Mouse (Mus musculus): ENCODE data around the gene Gfm2. TPM values are rescaled to one million over a fixed set of nuclear protein-coding genes. Genes with fewer than 3 reads are reported as not detected.

The Gfm2 gene
- polyA plus RNA-seq, 1 experiment from 2014 or later: 33.5 TPM

GRCm38 (mm10) chr13:97205052-97205701, 67.4 kb downstream of the Gfm2 start:
- H3K4me1 ChIP-seq (ENCODE audit: insufficient read depth, low read length): peaks cover 4% of the 10 kb centered on the region; the same call in 1 of the 2 replicates
- peak overlapping the region; percentile 31 for H3K27ac ChIP-seq (ENCODE audit: low read length)
- peak overlapping the region; percentile 55 for H3K4me2 ChIP-seq (replicated peaks; ENCODE audit: low read depth, low read length)
- 8% methylated on average over 18 of the region's 18 CpGs for WGBS
- no peaks in the 10 kb centered on the region for H3K9me3 ChIP-seq (ENCODE audit: low read length)
- H3K27me3 ChIP-seq (ENCODE audit: insufficient read depth, low read length): no peaks in the 10 kb centered on the region
- no peaks in the 10 kb centered on the region for H3K36me3 ChIP-seq (ENCODE audit: insufficient read depth, low read length)
- peak overlapping the region; percentile 17 for H3K9ac ChIP-seq (replicated peaks; ENCODE audit: low read length)
- ATAC-seq (ENCODE audit: low FRiP score, low TSS enrichment): peak; percentile 86
- peak overlapping the region; percentile 35 for H3K4me3 ChIP-seq (ENCODE audit: low read length)

- ATAC-seq (ENCODE audit: low FRiP score, low TSS enrichment): no peak
- no peak overlapping the region for H3K27ac ChIP-seq (ENCODE audit: low read length)
Measured at GRCm38 (mm10) chr13:97206046-97206445, 68.3 kb downstream of the Gfm2 start.

GRCm38 (mm10) chr13:97207472-97208111, 69.9 kb downstream of the Gfm2 start:
- no peak for ATAC-seq (ENCODE audit: low FRiP score, low TSS enrichment)
- Histone ChIP-seq H3K9ac (replicated peaks; ENCODE audit: low read length) (no peak overlapping the region), H3K27me3 (ENCODE audit: insufficient read depth, low read length) (no peaks in the 10 kb centered on the region), H3K4me2 (replicated peaks; ENCODE audit: low read depth, low read length) (no peak overlapping the region), H3K4me3 (ENCODE audit: low read length) (no peak overlapping the region), H3K36me3 (ENCODE audit: insufficient read depth, low read length) (no peaks in the 10 kb centered on the region), H3K27ac (ENCODE audit: low read length) (no peak overlapping the region), H3K9me3 (ENCODE audit: low read length) (no peaks in the 10 kb centered on the region), H3K4me1 (ENCODE audit: insufficient read depth, low read length) (peaks cover 4% of the 10 kb centered on the region; the same call in 1 of the 2 replicates)
- 73% methylated on average over 7 of the region's 7 CpGs for WGBS

More at GRCm38 (mm10) chr13:97206046-97206445, 68.3 kb downstream of the Gfm2 start:
- Histone ChIP-seq H3K9me3 (ENCODE audit: low read length) (no peaks in the 10 kb centered on the region), H3K36me3 (ENCODE audit: insufficient read depth, low read length) (no peaks in the 10 kb centered on the region), H3K9ac (replicated peaks; ENCODE audit: low read length) (no peak overlapping the region), H3K4me3 (ENCODE audit: low read length) (no peak overlapping the region), H3K4me2 (replicated peaks; ENCODE audit: low read depth, low read length) (no peak overlapping the region), H3K4me1 (ENCODE audit: insufficient read depth, low read length) (peaks cover 4% of the 10 kb centered on the region; the same call in 1 of the 2 replicates), H3K27me3 (ENCODE audit: insufficient read depth, low read length) (no peaks in the 10 kb centered on the region)
- 90% methylated on average over 2 of the region's 2 CpGs for WGBS

- Histone ChIP-seq H3K4me3 (ENCODE audit: low read length) (no peak overlapping the region), H3K27me3 (ENCODE audit: insufficient read depth, low read length) (no peaks in the 10 kb centered on the region), H3K4me1 (ENCODE audit: insufficient read depth, low read length) (peaks cover 4% of the 10 kb centered on the region; the same call in 1 of the 2 replicates), H3K9ac (replicated peaks; ENCODE audit: low read length) (no peak overlapping the region), H3K9me3 (ENCODE audit: low read length) (no peaks in the 10 kb centered on the region), H3K36me3 (ENCODE audit: insufficient read depth, low read length) (no peaks in the 10 kb centered on the region), H3K4me2 (replicated peaks; ENCODE audit: low read depth, low read length) (no peak overlapping the region), H3K27ac (ENCODE audit: low read length) (no peak overlapping the region)
- ATAC-seq (ENCODE audit: low FRiP score, low TSS enrichment): no peak
- 55% methylated on average over 7 of the region's 7 CpGs for WGBS
Measured at GRCm38 (mm10) chr13:97208112-97208478, 70.4 kb downstream of the Gfm2 start.

- peaks cover 4% of the 10 kb centered on the region; the same call in 1 of the 2 replicates for H3K4me1 ChIP-seq (ENCODE audit: insufficient read depth, low read length)
- H3K4me3 ChIP-seq (ENCODE audit: low read length): no peak overlapping the region
- H3K27me3 ChIP-seq (ENCODE audit: insufficient read depth, low read length): no peaks in the 10 kb centered on the region
- WGBS: 66% methylated on average over 3 of the region's 3 CpGs
- H3K36me3 ChIP-seq (ENCODE audit: insufficient read depth, low read length): no peaks in the 10 kb centered on the region
- H3K9me3 ChIP-seq (ENCODE audit: low read length): no peaks in the 10 kb centered on the region
- no peak overlapping the region for H3K27ac ChIP-seq (ENCODE audit: low read length)
- no peak for ATAC-seq (ENCODE audit: low FRiP score, low TSS enrichment)
- no peak overlapping the region for H3K9ac ChIP-seq (replicated peaks; ENCODE audit: low read length)
- no peak overlapping the region for H3K4me2 ChIP-seq (replicated peaks; ENCODE audit: low read depth, low read length)
Measured at GRCm38 (mm10) chr13:97208500-97209010, 70.8 kb downstream of the Gfm2 start.

GRCm38 (mm10) chr13:97214583-97215268, 77.0 kb downstream of the Gfm2 start:
- no peaks in the 10 kb centered on the region for H3K4me1 ChIP-seq (ENCODE audit: insufficient read depth, low read length)
- no peaks in the 10 kb centered on the region for H3K9me3 ChIP-seq (ENCODE audit: low read length)
- H3K27ac ChIP-seq (ENCODE audit: low read length): no peak overlapping the region
- no peak for ATAC-seq (ENCODE audit: low FRiP score, low TSS enrichment)
- H3K36me3 ChIP-seq (ENCODE audit: insufficient read depth, low read length): no peaks in the 10 kb centered on the region
- 60% methylated on average over 3 of the region's 3 CpGs for WGBS
- H3K4me3 ChIP-seq (ENCODE audit: low read length): no peak overlapping the region
- no peak overlapping the region for H3K4me2 ChIP-seq (replicated peaks; ENCODE audit: low read depth, low read length)
- no peaks in the 10 kb centered on the region for H3K27me3 ChIP-seq (ENCODE audit: insufficient read depth, low read length)
- H3K9ac ChIP-seq (replicated peaks; ENCODE audit: low read length): no peak overlapping the region

GRCm38 (mm10) chr13:97215563-97215962, 77.8 kb downstream of the Gfm2 start:
- Histone ChIP-seq H3K9ac (replicated peaks; ENCODE audit: low read length) (no peak overlapping the region), H3K27me3 (ENCODE audit: insufficient read depth, low read length) (no peaks in the 10 kb centered on the region), H3K4me2 (replicated peaks; ENCODE audit: low read depth, low read length) (no peak overlapping the region), H3K27ac (ENCODE audit: low read length) (no peak overlapping the region), H3K36me3 (ENCODE audit: insufficient read depth, low read length) (no peaks in the 10 kb centered on the region), H3K4me3 (ENCODE audit: low read length) (no peak overlapping the region), H3K4me1 (ENCODE audit: insufficient read depth, low read length) (no peaks in the 10 kb centered on the region), H3K9me3 (ENCODE audit: low read length) (no peaks in the 10 kb centered on the region)
- ATAC-seq (ENCODE audit: low FRiP score, low TSS enrichment): no peak
- 53% methylated on average over 4 of the region's 4 CpGs for WGBS

GRCm38 (mm10) chr13:97216196-97216595, 78.5 kb downstream of the Gfm2 start:
- no peak overlapping the region for H3K4me3 ChIP-seq (ENCODE audit: low read length)
- H3K4me2 ChIP-seq (replicated peaks; ENCODE audit: low read depth, low read length): no peak overlapping the region
- WGBS: 28% methylated on average over 5 of the region's 5 CpGs
- no peaks in the 10 kb centered on the region for H3K4me1 ChIP-seq (ENCODE audit: insufficient read depth, low read length)
- H3K9me3 ChIP-seq (ENCODE audit: low read length): no peaks in the 10 kb centered on the region
- H3K27me3 ChIP-seq (ENCODE audit: insufficient read depth, low read length): no peaks in the 10 kb centered on the region
- H3K9ac ChIP-seq (replicated peaks; ENCODE audit: low read length): no peak overlapping the region
- H3K27ac ChIP-seq (ENCODE audit: low read length): no peak overlapping the region
- no peak for ATAC-seq (ENCODE audit: low FRiP score, low TSS enrichment)
- no peaks in the 10 kb centered on the region for H3K36me3 ChIP-seq (ENCODE audit: insufficient read depth, low read length)

GRCm38 (mm10) chr13:97220022-97220421, 82.3 kb downstream of the Gfm2 start:
- peaks cover 3% of the 10 kb centered on the region for H3K4me1 ChIP-seq (ENCODE audit: insufficient read depth, low read length)
- H3K36me3 ChIP-seq (ENCODE audit: insufficient read depth, low read length): no peaks in the 10 kb centered on the region
- no peaks in the 10 kb centered on the region for H3K9me3 ChIP-seq (ENCODE audit: low read length)
- no peak overlapping the region for H3K9ac ChIP-seq (replicated peaks; ENCODE audit: low read length)
- H3K27me3 ChIP-seq (ENCODE audit: insufficient read depth, low read length): no peaks in the 10 kb centered on the region
- ATAC-seq (ENCODE audit: low FRiP score, low TSS enrichment): no peak
- H3K4me3 ChIP-seq (ENCODE audit: low read length): no peak overlapping the region
- H3K4me2 ChIP-seq (replicated peaks; ENCODE audit: low read depth, low read length): no peak overlapping the region
- 92% methylated on average over 3 of the region's 3 CpGs for WGBS
- H3K27ac ChIP-seq (ENCODE audit: low read length): no peak overlapping the region
